Mouse (Mus musculus): ENCODE data around the gene Tcf3. TPM values are rescaled to one million over a fixed set of nuclear protein-coding genes. Genes with fewer than 3 reads are reported as not detected.

The Tcf3 gene
- polyA plus RNA-seq, 2 experiments: 41.9 to 54.7 TPM

DNA sequence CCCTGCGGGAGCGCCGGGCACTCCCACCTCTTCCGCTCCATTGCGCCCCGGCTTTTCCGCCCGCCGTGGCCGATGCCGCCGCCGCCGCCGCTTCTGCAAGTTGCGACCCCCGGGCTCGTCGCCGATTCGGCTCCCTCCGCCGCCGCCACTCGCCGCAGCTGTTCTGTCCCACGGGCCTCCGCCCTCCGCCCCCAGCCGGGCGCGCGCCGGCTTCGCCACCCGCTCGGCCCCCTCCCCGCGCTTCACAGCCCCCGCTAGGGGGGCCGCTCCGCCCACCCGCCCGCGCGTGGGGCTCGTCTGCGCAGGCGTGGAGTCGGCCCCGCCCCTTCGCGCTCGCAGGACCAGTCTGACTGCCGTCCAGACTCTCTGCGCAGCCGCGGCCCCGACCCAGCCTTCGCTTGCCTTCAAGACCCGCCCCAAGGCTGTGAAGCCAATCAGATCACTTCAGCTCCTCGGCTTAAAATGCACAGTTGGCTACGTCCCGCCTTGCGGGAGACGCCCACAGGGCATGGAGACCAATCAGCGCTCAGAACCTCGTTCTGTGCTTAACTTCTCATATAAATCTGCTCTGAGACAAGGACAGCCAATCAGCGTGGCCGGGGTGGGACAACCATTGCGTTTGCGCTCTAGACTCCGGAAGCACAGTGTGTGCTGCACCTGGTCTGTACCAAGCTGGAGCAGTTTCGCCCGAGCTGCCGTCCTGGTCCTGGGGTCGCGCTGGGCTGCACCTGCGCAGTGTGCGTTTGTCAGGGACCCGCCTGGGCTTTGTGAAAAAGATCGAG, 34.1 kb downstream of the Tcf3 start, which contains the start of gene Mbd3:
Mbd3 (minus strand) TSS at position 360 of the 782 bp plus-strand sequence.
- Histone ChIP-seq H3K9ac (replicated peaks) (peak within 1 kb of the TSS; percentile 95), H3K4me2 (ENCODE audit: low read depth) (peak within 1 kb of the TSS; percentile 99), H3K27ac (peak within 1 kb of the TSS; percentile 97), H3K27me3 (ENCODE audit: control insufficient read depth, insufficient read depth, low read length) (no peaks in the 10 kb centered on the region), H3K9me3 (ENCODE audit: control insufficient read depth, low read length) (no peaks in the 10 kb centered on the region), H3K36me3 (replicated peaks; ENCODE audit: control insufficient read depth, insufficient read depth, low read depth) (peaks cover 28% of the 10 kb centered on the region), H3K4me3 (ENCODE audit: insufficient read depth in 1 of 2, low read depth in 2 of 2, low read length in 2 of 2) (peak within 1 kb of the TSS; percentile 64 to 90), H3K4me1 (replicated peaks; ENCODE audit: control insufficient read depth in 2 of 2, insufficient read depth in 2 of 2, low read length in 1 of 2) (peaks cover 17 to 19% of the 10 kb centered on the region in 2 experiments)
- peak; percentile 94 for ATAC-seq (ENCODE audit: insufficient read depth)
- under 1% methylated on average over 80 of the region's 82 CpGs for WGBS (ENCODE audit: insufficient replicate concordance)
- peak; percentile 100 for DNase-seq (ENCODE audit: low read depth in 3 of 3, low spot score in 3 of 3)
- TF ChIP-seq EP300 (IDR thresholded peaks at IDR 0.05; ENCODE audit: low read depth) (no peak), CTCF (IDR thresholded peaks at IDR 0.05; ENCODE audit: low read depth) (no peak)

DNA sequence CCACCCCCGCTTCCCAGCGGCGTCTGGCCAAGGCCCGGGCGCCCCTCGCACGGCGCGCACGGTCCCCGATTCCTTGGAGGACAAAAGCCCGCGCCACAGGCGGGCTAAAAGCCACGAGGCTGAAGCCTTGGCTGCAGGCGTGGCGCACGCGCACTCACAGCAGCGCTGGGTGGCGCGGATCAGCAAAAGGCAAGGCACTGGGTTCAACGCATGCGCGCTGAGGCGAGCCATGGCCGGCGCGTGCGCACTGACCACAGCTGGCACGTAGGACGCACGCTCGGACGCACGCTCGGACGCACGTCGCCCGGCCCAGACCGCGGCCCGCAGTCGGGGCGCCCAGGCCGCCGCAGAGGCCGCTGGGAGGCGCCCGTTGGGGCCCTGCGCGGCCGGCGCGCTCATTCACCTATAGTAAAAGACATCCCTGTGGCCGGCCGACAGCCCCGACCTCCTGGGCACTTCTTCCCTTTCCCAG, 34.7 kb downstream of the Tcf3 start:
- Histone ChIP-seq H3K27ac (peak overlapping the region; percentile 97), H3K36me3 (replicated peaks; ENCODE audit: control insufficient read depth, insufficient read depth, low read depth) (peaks cover 28% of the 10 kb centered on the region)

DNA sequence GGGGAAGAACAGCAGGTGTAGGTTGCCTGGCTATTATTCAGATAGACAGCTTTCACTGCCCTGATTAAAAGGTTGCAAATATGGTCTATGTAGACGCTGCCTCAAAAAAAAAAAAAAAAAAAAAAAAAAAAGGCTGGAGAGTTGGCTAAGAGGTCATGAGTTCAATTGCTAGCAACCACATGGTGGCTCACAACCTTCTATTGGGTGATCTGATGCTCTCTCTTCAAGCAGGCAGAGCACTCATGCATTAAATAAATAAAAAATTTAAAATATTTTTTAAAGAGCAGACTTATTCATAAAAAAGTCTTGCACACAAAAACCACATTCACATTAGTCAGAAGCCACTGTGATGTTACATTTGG, 35.3 kb downstream of the Tcf3 start:
- Histone ChIP-seq H3K9ac (replicated peaks) (peak overlapping the region; percentile 88), H3K36me3 (replicated peaks; ENCODE audit: control insufficient read depth, insufficient read depth, low read depth) (peaks cover 27% of the 10 kb centered on the region), H3K4me3 (ENCODE audit: insufficient read depth in 1 of 2, low read depth in 2 of 2, low read length in 2 of 2) (peak overlapping the region; percentile 57 to 90), H3K4me2 (ENCODE audit: low read depth) (peak overlapping the region; percentile 99), H3K9me3 (ENCODE audit: control insufficient read depth, low read length) (no peaks in the 10 kb centered on the region), H3K27me3 (ENCODE audit: control insufficient read depth, insufficient read depth, low read length) (no peaks in the 10 kb centered on the region), H3K27ac (peak overlapping the region; percentile 97), H3K4me1 (replicated peaks; ENCODE audit: control insufficient read depth in 2 of 2, insufficient read depth in 2 of 2, low read length in 1 of 2) (peaks cover 17 to 19% of the 10 kb centered on the region in 2 experiments)
- 0% methylated on average over 1 of the region's 1 CpGs for WGBS (ENCODE audit: insufficient replicate concordance)
- no peak for ATAC-seq (ENCODE audit: insufficient read depth)
- no peak for DNase-seq (ENCODE audit: low read depth in 3 of 3, low spot score in 3 of 3)
- TF ChIP-seq EP300 (IDR thresholded peaks at IDR 0.05; ENCODE audit: low read depth) (no peak), CTCF (IDR thresholded peaks at IDR 0.05; ENCODE audit: low read depth) (no peak)

More for the DNA sequence above, 34.7 kb downstream of the Tcf3 start:
- Histone ChIP-seq H3K27me3 (ENCODE audit: control insufficient read depth, insufficient read depth, low read length) (no peaks in the 10 kb centered on the region), H3K9me3 (ENCODE audit: control insufficient read depth, low read length) (no peaks in the 10 kb centered on the region), H3K4me2 (ENCODE audit: low read depth) (peak overlapping the region; percentile 99), H3K4me3 (ENCODE audit: insufficient read depth in 1 of 2, low read depth in 2 of 2, low read length in 2 of 2) (peak overlapping the region; percentile 64 to 90), H3K4me1 (replicated peaks; ENCODE audit: control insufficient read depth in 2 of 2, insufficient read depth in 2 of 2, low read length in 1 of 2) (peaks cover 17 to 19% of the 10 kb centered on the region in 2 experiments), H3K9ac (replicated peaks) (peak overlapping the region; percentile 95)
- WGBS (ENCODE audit: insufficient replicate concordance): under 1% methylated on average over 59 of the region's 59 CpGs
- TF ChIP-seq CTCF (IDR thresholded peaks at IDR 0.05; ENCODE audit: low read depth) (0 out of 2 replicates have a peak, but pooled peaks have one; percentile 25), EP300 (IDR thresholded peaks at IDR 0.05; ENCODE audit: low read depth) (no peak)
- DNase-seq (ENCODE audit: low read depth in 3 of 3, low spot score in 3 of 3): peak; percentile 95 to 96 (median 96)
- peak; percentile 80 for ATAC-seq (ENCODE audit: insufficient read depth)

DNA sequence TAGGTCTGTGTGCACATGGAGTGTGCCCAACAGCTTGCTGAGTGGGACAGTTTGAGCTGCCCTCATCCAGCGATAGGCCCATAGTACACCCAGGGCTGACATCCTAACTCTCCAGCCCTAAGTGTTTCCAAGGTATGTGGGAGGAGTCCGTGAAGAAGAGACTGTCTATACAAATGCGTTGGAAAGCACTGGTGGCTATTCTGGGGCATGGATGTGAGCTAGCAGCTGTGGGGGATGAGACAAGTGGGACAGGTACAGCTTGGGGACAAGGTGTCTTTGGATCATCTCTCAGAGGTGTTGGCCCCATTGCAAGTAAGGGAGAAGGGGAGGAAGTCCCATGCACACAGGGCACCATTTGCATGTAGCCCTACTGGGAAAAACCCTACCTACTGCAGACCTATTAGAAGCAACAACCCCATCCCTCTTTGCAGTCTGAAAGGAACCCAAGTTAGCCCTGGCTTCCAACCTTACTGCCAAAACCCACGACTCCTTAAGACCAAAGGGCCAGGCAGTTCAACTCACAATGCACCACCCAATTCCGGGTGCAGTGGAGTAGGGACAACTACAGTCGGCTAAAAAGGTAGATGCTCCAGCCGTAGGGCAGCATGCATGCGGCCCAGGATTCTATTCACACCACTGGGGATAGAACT, 35.8 kb downstream of the Tcf3 start:
- peak overlapping the region; percentile 97 for H3K27ac ChIP-seq
- WGBS (ENCODE audit: insufficient replicate concordance): 42% methylated on average over 8 of the region's 8 CpGs

More for the DNA sequence above, 35.8 kb downstream of the Tcf3 start:
- TF ChIP-seq CTCF (IDR thresholded peaks at IDR 0.05; ENCODE audit: low read depth) (no peak), EP300 (IDR thresholded peaks at IDR 0.05; ENCODE audit: low read depth) (no peak)
- DNase-seq (ENCODE audit: low read depth in 3 of 3, low spot score in 3 of 3) (no peak), ATAC-seq (ENCODE audit: insufficient read depth) (no peak)
- H3K27me3 ChIP-seq (ENCODE audit: control insufficient read depth, insufficient read depth, low read length): no peaks in the 10 kb centered on the region
- H3K4me1 ChIP-seq (replicated peaks; ENCODE audit: control insufficient read depth in 2 of 2, insufficient read depth in 2 of 2, low read length in 1 of 2): peaks cover 17 to 19% of the 10 kb centered on the region in 2 experiments
- H3K4me2 ChIP-seq (ENCODE audit: low read depth): peak overlapping the region; percentile 99
- H3K9ac ChIP-seq (replicated peaks): peak overlapping the region; percentile 88
- peak overlapping the region; percentile 50 to 90 for H3K4me3 ChIP-seq (ENCODE audit: insufficient read depth in 1 of 2, low read depth in 2 of 2, low read length in 2 of 2)
- H3K9me3 ChIP-seq (ENCODE audit: control insufficient read depth, low read length): no peaks in the 10 kb centered on the region
- H3K36me3 ChIP-seq (replicated peaks; ENCODE audit: control insufficient read depth, insufficient read depth, low read depth): peaks cover 27% of the 10 kb centered on the region

Measured in liver, embryonic 14.5 days (tissue).